Mouse (Mus musculus): ENCODE data around the gene Spem2.
"Not testable (repeated sequence)": the region's sequence is repeated elsewhere in the genome, so short reads cannot be mapped to it uniquely, and the experiment has no call there.

Gene Spem2

GRCm38 (mm10) chr11:69818365-69818764 is at the start of gene Spem2:
TSS of gene Spem2 (minus strand) at chr11:69818465.
- no peak for DNase-seq (ENCODE audit: low spot score)

- DNase-seq (ENCODE audit: low spot score) = no peak
Measured at GRCm38 (mm10) chr11:69867335-69867734, 49.1 kb upstream of the Spem2 start.

- no peak for DNase-seq (ENCODE audit: low spot score)
Measured at GRCm38 (mm10) chr11:69865561-69865960, 47.3 kb upstream of the Spem2 start.

- no peak for DNase-seq (ENCODE audit: low spot score)
Measured at GRCm38 (mm10) chr11:69864138-69864860, 46.0 kb upstream of the Spem2 start.

GRCm38 (mm10) chr11:69863729-69864128 is 45.5 kb upstream of the Spem2 start:
- not testable (repeated sequence) for DNase-seq (ENCODE audit: low spot score)

- DNase-seq (ENCODE audit: low spot score) = no peak
Measured at GRCm38 (mm10) chr11:69858113-69858998, 40.1 kb upstream of the Spem2 start, which contains the start of gene Tnk1. TSS of gene Tnk1 (minus strand) at chr11:69858730.

GRCm38 (mm10) chr11:69855347-69855746 is 37.1 kb upstream of the Spem2 start:
- no peak for DNase-seq (ENCODE audit: low spot score)

- no peak for DNase-seq (ENCODE audit: low spot score)
Measured at GRCm38 (mm10) chr11:69854680-69855079, 36.4 kb upstream of the Spem2 start.

GRCm38 (mm10) chr11:69853994-69854393 is 35.7 kb upstream of the Spem2 start:
- DNase-seq (ENCODE audit: low spot score) = no peak

- no peak for DNase-seq (ENCODE audit: low spot score)
Measured at GRCm38 (mm10) chr11:69850754-69851153, 32.5 kb upstream of the Spem2 start.

GRCm38 (mm10) chr11:69849884-69850283 is 31.6 kb upstream of the Spem2 start:
- DNase-seq (ENCODE audit: low spot score) = no peak

GRCm38 (mm10) chr11:69849128-69849527 is 30.9 kb upstream of the Spem2 start:
- DNase-seq (ENCODE audit: low spot score) = no peak

- DNase-seq (ENCODE audit: low spot score) = no peak
Measured at GRCm38 (mm10) chr11:69848021-69848420, 29.8 kb upstream of the Spem2 start.

- DNase-seq (ENCODE audit: low spot score) = no peak
Measured at GRCm38 (mm10) chr11:69846738-69847688, 28.7 kb upstream of the Spem2 start.

GRCm38 (mm10) chr11:69846198-69846680 is 28.0 kb upstream of the Spem2 start, which contains the start of gene Plscr3:
TSS of gene Plscr3 (plus strand) at chr11:69846376.
- DNase-seq (ENCODE audit: low spot score) = peak; percentile 84

GRCm38 (mm10) chr11:69838714-69839104 is 20.4 kb upstream of the Spem2 start:
- no peak for DNase-seq (ENCODE audit: low spot score)

GRCm38 (mm10) chr11:69837952-69838713 is 19.9 kb upstream of the Spem2 start, which contains the start of gene Tmem256:
TSS of gene Tmem256 (plus strand) at chr11:69838514.
- peak; percentile 97 for DNase-seq (ENCODE audit: low spot score)

- no peak for DNase-seq (ENCODE audit: low spot score)
Measured at GRCm38 (mm10) chr11:69837604-69837951, 19.3 kb upstream of the Spem2 start, which contains the start of gene Nlgn2. TSS of gene Nlgn2 (minus strand) at chr11:69837784.

- peak; percentile 47 for DNase-seq (ENCODE audit: low spot score)
Measured at GRCm38 (mm10) chr11:69836703-69837576, 18.7 kb upstream of the Spem2 start.

- DNase-seq (ENCODE audit: low spot score) = no peak
Measured at GRCm38 (mm10) chr11:69835966-69836335, 17.7 kb upstream of the Spem2 start.
